Mouse (Mus musculus): ENCODE results near the gene Phox2a. TPM values are rescaled to one million over a fixed set of nuclear protein-coding genes. Genes with fewer than 3 reads are reported as not detected.

Phox2a gene
- polyA plus RNA-seq, 1 experiment, result 0.29 TPM

GRCm38 (mm10) chr7:101837154-101837605, 19.1 kb downstream of the Phox2a start:
- H3K36me3 ChIP-seq (replicated peaks; ENCODE audit: low read length), result peaks cover 34% of the 10 kb centered on the region
- TF ChIP-seq FLI1 (IDR thresholded peaks at IDR 0.05; ENCODE audit: low read length) (no peak), GATA1 (IDR thresholded peaks at IDR 0.05; ENCODE audit: borderline replicate concordance, low read length) (no peak)
- H3K27me3 ChIP-seq (replicated peaks), result peaks cover 45% of the 10 kb centered on the region
- H3K4me1 ChIP-seq, result peaks cover 33% of the 10 kb centered on the region
- peak overlapping the region; percentile 94 for H3K4me3 ChIP-seq (replicated peaks)
- no peaks in the 10 kb centered on the region for H3K9me3 ChIP-seq

GRCm38 (mm10) chr7:101837606-101838471, 19.7 kb downstream of the Phox2a start, which contains the start of gene Inppl1:
Gene Inppl1 (minus strand): TSS chr7:101838229.
- peaks cover 33% of the 10 kb centered on the region for H3K4me1 ChIP-seq
- TF ChIP-seq GATA1 (IDR thresholded peaks at IDR 0.05; ENCODE audit: borderline replicate concordance, low read length) (no peak), FLI1 (IDR thresholded peaks at IDR 0.05; ENCODE audit: low read length) (no peak)
- H3K9me3 ChIP-seq, result no peaks in the 10 kb centered on the region
- peaks cover 28% of the 10 kb centered on the region for H3K36me3 ChIP-seq (replicated peaks; ENCODE audit: low read length)
- peaks cover 44% of the 10 kb centered on the region for H3K27me3 ChIP-seq (replicated peaks)
- peak within 1 kb of the TSS; percentile 94 for H3K4me3 ChIP-seq (replicated peaks)

- Histone ChIP-seq H3K4me1 (peaks cover 15% of the 10 kb centered on the region), H3K27me3 (replicated peaks) (peaks cover 29% of the 10 kb centered on the region)
Measured at GRCm38 (mm10) chr7:101844186-101844585, 26.1 kb downstream of the Phox2a start.

GRCm38 (mm10) chr7:101847934-101848333, 29.8 kb downstream of the Phox2a start:
- H3K4me3 ChIP-seq (replicated peaks), result no peak overlapping the region
- H3K4me1 ChIP-seq, result peaks cover 13% of the 10 kb centered on the region
- no peak for TF ChIP-seq GATA1 (IDR thresholded peaks at IDR 0.05; ENCODE audit: borderline replicate concordance, low read length)
- no peak for TF ChIP-seq FLI1 (IDR thresholded peaks at IDR 0.05; ENCODE audit: low read length)
- H3K36me3 ChIP-seq (replicated peaks; ENCODE audit: low read length), result no peaks in the 10 kb centered on the region
- H3K27me3 ChIP-seq (replicated peaks), result peaks cover 18% of the 10 kb centered on the region
- no peaks in the 10 kb centered on the region for H3K9me3 ChIP-seq

More at GRCm38 (mm10) chr7:101844186-101844585, 26.1 kb downstream of the Phox2a start:
- Histone ChIP-seq H3K4me3 (replicated peaks) (no peak overlapping the region), H3K9me3 (no peaks in the 10 kb centered on the region), H3K36me3 (replicated peaks; ENCODE audit: low read length) (no peaks in the 10 kb centered on the region)
- TF ChIP-seq FLI1 (IDR thresholded peaks at IDR 0.05; ENCODE audit: low read length), result no peak
- TF ChIP-seq GATA1 (IDR thresholded peaks at IDR 0.05; ENCODE audit: borderline replicate concordance, low read length), result no peak

- Histone ChIP-seq H3K27me3 (replicated peaks) (peaks cover 9% of the 10 kb centered on the region), H3K4me1 (peaks cover 5% of the 10 kb centered on the region; the same call in 1 of the 2 replicates), H3K36me3 (replicated peaks; ENCODE audit: low read length) (no peaks in the 10 kb centered on the region), H3K4me3 (replicated peaks) (no peak overlapping the region), H3K9me3 (no peaks in the 10 kb centered on the region)
- TF ChIP-seq GATA1 (IDR thresholded peaks at IDR 0.05; ENCODE audit: borderline replicate concordance, low read length) (no peak), FLI1 (IDR thresholded peaks at IDR 0.05; ENCODE audit: low read length) (no peak)
Measured at GRCm38 (mm10) chr7:101851689-101852088, 33.6 kb downstream of the Phox2a start.

GRCm38 (mm10) chr7:101852846-101853245, 34.7 kb downstream of the Phox2a start:
- Histone ChIP-seq H3K4me3 (replicated peaks) (no peak overlapping the region), H3K27me3 (replicated peaks) (peaks cover 15% of the 10 kb centered on the region), H3K36me3 (replicated peaks; ENCODE audit: low read length) (no peaks in the 10 kb centered on the region), H3K4me1 (peaks cover 5% of the 10 kb centered on the region; the same call in 1 of the 2 replicates), H3K9me3 (no peaks in the 10 kb centered on the region)
- no peak for TF ChIP-seq FLI1 (IDR thresholded peaks at IDR 0.05; ENCODE audit: low read length)
- TF ChIP-seq GATA1 (IDR thresholded peaks at IDR 0.05; ENCODE audit: borderline replicate concordance, low read length), result no peak

- no peaks in the 10 kb centered on the region for H3K36me3 ChIP-seq (replicated peaks; ENCODE audit: low read length)
- H3K4me1 ChIP-seq, result peaks cover 8% of the 10 kb centered on the region; the same call in 1 of the 2 replicates
- TF ChIP-seq GATA1 (IDR thresholded peaks at IDR 0.05; ENCODE audit: borderline replicate concordance, low read length) (no peak), FLI1 (IDR thresholded peaks at IDR 0.05; ENCODE audit: low read length) (no peak)
- peaks cover 19% of the 10 kb centered on the region for H3K27me3 ChIP-seq (replicated peaks)
- no peaks in the 10 kb centered on the region for H3K9me3 ChIP-seq
- no peak overlapping the region for H3K4me3 ChIP-seq (replicated peaks)
Measured at GRCm38 (mm10) chr7:101853816-101854215, 35.7 kb downstream of the Phox2a start.

- no peaks in the 10 kb centered on the region for H3K9me3 ChIP-seq
- no peak within 1 kb of the TSS for H3K4me3 ChIP-seq (replicated peaks)
- TF ChIP-seq GATA1 (IDR thresholded peaks at IDR 0.05; ENCODE audit: borderline replicate concordance, low read length), result no peak
- TF ChIP-seq FLI1 (IDR thresholded peaks at IDR 0.05; ENCODE audit: low read length), result no peak
- H3K36me3 ChIP-seq (replicated peaks; ENCODE audit: low read length), result no peaks in the 10 kb centered on the region
- H3K27me3 ChIP-seq (replicated peaks), result peaks cover 27% of the 10 kb centered on the region
- peaks cover 7% of the 10 kb centered on the region; the same call in 1 of the 2 replicates for H3K4me1 ChIP-seq
Measured at GRCm38 (mm10) chr7:101857094-101857493, 39.0 kb downstream of the Phox2a start, which contains the start of gene Folr2. Gene Folr2 (minus strand): TSS chr7:101857194.

- H3K9me3 ChIP-seq, result no peaks in the 10 kb centered on the region
- no peaks in the 10 kb centered on the region for H3K36me3 ChIP-seq (replicated peaks; ENCODE audit: low read length)
- TF ChIP-seq GATA1 (IDR thresholded peaks at IDR 0.05; ENCODE audit: borderline replicate concordance, low read length), result no peak
- no peak for TF ChIP-seq FLI1 (IDR thresholded peaks at IDR 0.05; ENCODE audit: low read length)
- peaks cover 25% of the 10 kb centered on the region for H3K27me3 ChIP-seq (replicated peaks)
- H3K4me3 ChIP-seq (replicated peaks), result no peak overlapping the region
- peaks cover 7% of the 10 kb centered on the region; the same call in 1 of the 2 replicates for H3K4me1 ChIP-seq
Measured at GRCm38 (mm10) chr7:101858362-101858761, 40.2 kb downstream of the Phox2a start.

GRCm38 (mm10) chr7:101860978-101861377, 42.9 kb downstream of the Phox2a start:
- Histone ChIP-seq H3K27me3 (replicated peaks) (peaks cover 25% of the 10 kb centered on the region), H3K9me3 (peaks cover 4% of the 10 kb centered on the region)
- no peak for TF ChIP-seq GATA1 (IDR thresholded peaks at IDR 0.05; ENCODE audit: borderline replicate concordance, low read length)
- no peak for TF ChIP-seq FLI1 (IDR thresholded peaks at IDR 0.05; ENCODE audit: low read length)

More at GRCm38 (mm10) chr7:101860978-101861377, 42.9 kb downstream of the Phox2a start:
- H3K4me3 ChIP-seq (replicated peaks), result no peak overlapping the region
- no peaks in the 10 kb centered on the region for H3K36me3 ChIP-seq (replicated peaks; ENCODE audit: low read length)
- H3K4me1 ChIP-seq, result peaks cover 12% of the 10 kb centered on the region; the same call in 1 of the 2 replicates

Data from megakaryocyte, embryonic 14.5 days (primary cell).